In the genomic region with DNA sequence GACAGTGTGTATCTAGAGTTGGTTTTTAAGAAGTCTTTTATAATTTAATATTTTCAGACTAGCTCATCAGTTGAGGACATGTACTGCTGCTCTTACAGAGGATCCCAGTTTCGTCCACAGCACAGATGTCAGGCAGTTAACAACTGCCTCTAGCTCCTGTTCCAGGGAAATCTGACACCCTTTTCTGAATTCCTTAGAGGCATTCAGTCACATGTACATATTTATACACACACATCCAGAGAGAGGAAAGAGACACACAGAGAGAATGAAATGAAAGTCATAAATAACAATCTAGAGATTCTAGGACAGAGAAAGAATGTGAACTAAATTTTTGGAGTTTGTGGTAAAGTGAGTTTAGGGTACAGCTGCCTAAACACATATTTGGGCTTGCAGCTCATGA, we compare ENCODE assay signal across 13 mouse cellular contexts.
"Had no signal": no experiment of that assay in that cellular context is flagged by ENCODE, and none has a peak within 500 bp of the region (broad histone marks: within the 10 kb centered on the region; RNA-seq: fewer than 3 reads in every experiment).

No protein-coding gene starts in this region.

- H3K36me3 ChIP-seq: neural tube, embryonic 15.5 days had no signal

- H3K9ac ChIP-seq: limb, embryonic 13.5 days; liver, embryonic 14.5 days; neural tube, embryonic 15.5 days had no signal

- H3K9me3 ChIP-seq: limb, embryonic 13.5 days; neural tube, embryonic 15.5 days had no signal

- H3K27ac ChIP-seq: left cerebral cortex, adult 2 months; limb, embryonic 13.5 days; liver, embryonic 14.5 days; neural tube, embryonic 15.5 days had no signal

- H3K27me3 ChIP-seq: limb, embryonic 13.5 days; neural tube, embryonic 15.5 days had no signal

- H3K4me3 ChIP-seq: left cerebral cortex, adult 2 months; limb, embryonic 13.5 days; myocyte; neural tube, embryonic 15.5 days had no signal

- H3K4me2 ChIP-seq: limb, embryonic 13.5 days; neural tube, embryonic 15.5 days had no signal

- DNase-seq: kidney, adult 2 months; kidney, postnatal 14 days; lung, adult 18-20 months; midbrain, embryonic 14.5 days; right cerebral cortex, adult 18-20 months; right cerebral cortex, postnatal 25 days; thymus, adult 18-20 months; thymus, postnatal 14 days had no signal

- H3K4me1 ChIP-seq: neural tube, embryonic 15.5 days had no signal
